Comparison of ENCODE assay signal across 8 mouse cellular contexts in genomic region chr14:122464351-122464762, GRCm38 (mm10). TPM values are rescaled to one million over a fixed set of nuclear protein-coding genes. Genes with fewer than 3 reads are reported as not detected.
DNase-seq lines count a peak whose midpoint lies in the region; ATAC-seq and TF ChIP-seq lines count a peak whose summit lies in the region.

No protein-coding gene starts in this region.

- H3ac ChIP-seq in C2C12 (ENCODE audit: control insufficient read depth, insufficient read length, low read depth): peak overlapping the region; percentile 91

- peaks cover 13% of the 10 kb centered on the region for H3K27me3 ChIP-seq in C2C12 (ENCODE audit: control insufficient read depth, insufficient read depth, insufficient read length)
- H3K27me3 ChIP-seq in forebrain, embryonic 15.5 days: peaks cover 49% of the 10 kb centered on the region
- H3K27me3 ChIP-seq in liver, embryonic 12.5 days (replicated peaks): peaks cover 95% of the 10 kb centered on the region

- WGBS in forebrain, embryonic 15.5 days: 0% methylated on average over 62 of the region's 62 CpGs
- WGBS in liver, embryonic 12.5 days (ENCODE audit: insufficient replicate concordance): 2% methylated on average over 24 of the region's 62 CpGs

- H3K4me1 ChIP-seq in forebrain, embryonic 15.5 days: peaks cover 30% of the 10 kb centered on the region
- peaks cover 26% of the 10 kb centered on the region for H3K4me1 ChIP-seq in liver, embryonic 12.5 days

- peak overlapping the region; percentile 91 for H3K27ac ChIP-seq in forebrain, embryonic 15.5 days (replicated peaks)
- no peak overlapping the region for H3K27ac ChIP-seq in liver, embryonic 12.5 days

- no peaks in the 10 kb centered on the region for H3K36me3 ChIP-seq in C2C12 (ENCODE audit: control insufficient read depth, insufficient read depth)
- H3K36me3 ChIP-seq in forebrain, embryonic 15.5 days: no peaks in the 10 kb centered on the region
- H3K36me3 ChIP-seq in liver, embryonic 12.5 days: no peaks in the 10 kb centered on the region

- H3K9ac ChIP-seq in forebrain, embryonic 15.5 days (replicated peaks): peak overlapping the region; percentile 58
- no peak overlapping the region for H3K9ac ChIP-seq in liver, embryonic 12.5 days

- no peaks in the 10 kb centered on the region for H3K79me2 ChIP-seq in C2C12 (ENCODE audit: control insufficient read depth, insufficient read depth)

- TF ChIP-seq CTCF in C2C12 (IDR thresholded peaks at IDR 0.05; ENCODE audit: control insufficient read depth, insufficient read depth, insufficient read length): no peak

- H3K9me3 ChIP-seq in forebrain, embryonic 15.5 days: no peaks in the 10 kb centered on the region
- H3K9me3 ChIP-seq in liver, embryonic 12.5 days (replicated peaks): no peaks in the 10 kb centered on the region

- DNase-seq in embryo, embryonic 10 days (ENCODE audit: low spot score): peak; percentile 17
- DNase-seq in embryo, embryonic 9.5 days (ENCODE audit: extremely low spot score): no peak
- DNase-seq in urinary bladder, postnatal 10 days (ENCODE audit: low spot score): no peak
- DNase-seq in ovary, adult 18-20 months (ENCODE audit: low spot score): no peak
- DNase-seq in adrenal gland, postnatal 36 days: no peak

- no peak; the same call in 1 of the 2 replicates for ATAC-seq in forebrain, embryonic 15.5 days (replicated peaks)
- ATAC-seq in liver, embryonic 12.5 days: peak; percentile 19

- peak overlapping the region; percentile 85 for H3K4me2 ChIP-seq in forebrain, embryonic 15.5 days (replicated peaks)
- H3K4me2 ChIP-seq in liver, embryonic 12.5 days: peak overlapping the region; percentile 77

- no peaks in the 10 kb centered on the region for H3K79me3 ChIP-seq in C2C12 (ENCODE audit: low read depth)

- peak overlapping the region; percentile 25 for H3K4me3 ChIP-seq in C2C12 (ENCODE audit: insufficient read depth, poor library complexity, severe bottlenecking)
- peak overlapping the region; percentile 51 for H3K4me3 ChIP-seq in forebrain, embryonic 15.5 days
- H3K4me3 ChIP-seq in liver, embryonic 12.5 days: peak overlapping the region; percentile 53

TF ChIP-seq in C2C12, 6 proteins besides CTCF, POLR2A, EP300 and RAD21:
- TF ChIP-seq MYOG (IDR thresholded peaks at IDR 0.05; ENCODE audit: control insufficient read depth, extremely low read depth, insufficient read length) (no peak), MAX (IDR thresholded peaks at IDR 0.05) (no peak), USF1 (IDR thresholded peaks at IDR 0.05; ENCODE audit: low read depth) (no peak), MYOD1 (IDR thresholded peaks at IDR 0.05; ENCODE audit: control insufficient read depth, insufficient read length, low read depth) (no peak), CEBPB (IDR thresholded peaks at IDR 0.05; ENCODE audit: low read depth) (no peak), FOSL1 (IDR thresholded peaks at IDR 0.05; ENCODE audit: insufficient read depth, low read length, poor library complexity, severe bottlenecking) (no peak)

RNA-seq across cellular contexts. Expression of gene Zic5, which starts 1.1 kb away (rescaled TPM):
- 0.76 TPM for polyA plus RNA-seq in C2C12 (2012; fragmentation: generic; extraction: Trizol)
- 14.2 and 15.2 TPM in 2 replicates for polyA plus RNA-seq in forebrain, embryonic 15.5 days (2015; fragmentation: Nextera tagmentation; extraction: Ambion mirVana)
- polyA plus RNA-seq in liver, embryonic 12.5 days (2016; fragmentation: Nextera tagmentation; extraction: Ambion mirVana): not detected in 2 replicates
- total RNA-seq in adrenal gland, postnatal 36 days (2021): not detected

RNA-seq across cellular contexts. Expression of gene Zic2, which starts 10.9 kb away (rescaled TPM):
- 2.5 TPM for polyA plus RNA-seq in C2C12 (2012; fragmentation: generic; extraction: Trizol)
- 8.4 and 9.3 TPM in 2 replicates for polyA plus RNA-seq in forebrain, embryonic 15.5 days (2015; fragmentation: Nextera tagmentation; extraction: Ambion mirVana)
- polyA plus RNA-seq in liver, embryonic 12.5 days (2016; fragmentation: Nextera tagmentation; extraction: Ambion mirVana): not detected in 2 replicates
- under 1 TPM in 1 of 2 experiments, not detected in 1; 0.13 TPM for total RNA-seq in adrenal gland, postnatal 36 days (2021)

RNA-seq across cellular contexts. Expression of gene Gm5089, which starts 13.4 kb away (rescaled TPM):
- polyA plus RNA-seq in C2C12 (2012; fragmentation: generic; extraction: Trizol): not detected
- 0.74 and 0.75 TPM in 2 replicates for polyA plus RNA-seq in forebrain, embryonic 15.5 days (2015; fragmentation: Nextera tagmentation; extraction: Ambion mirVana)
- not detected in 2 replicates for polyA plus RNA-seq in liver, embryonic 12.5 days (2016; fragmentation: Nextera tagmentation; extraction: Ambion mirVana)
- total RNA-seq in adrenal gland, postnatal 36 days (2021): not detected

RNA-seq across cellular contexts. Expression of gene Gm10837, which starts 26.0 kb away (rescaled TPM):
- polyA plus RNA-seq in C2C12 (2012; fragmentation: generic; extraction: Trizol): not detected
- polyA plus RNA-seq in forebrain, embryonic 15.5 days (2015; fragmentation: Nextera tagmentation; extraction: Ambion mirVana): 0.57 and 0.63 TPM in 2 replicates
- polyA plus RNA-seq in liver, embryonic 12.5 days (2016; fragmentation: Nextera tagmentation; extraction: Ambion mirVana): not detected in 2 replicates
- total RNA-seq in adrenal gland, postnatal 36 days (2021): not detected
